Mouse (Mus musculus): ENCODE measurements around the gene Cmtm3. TPM values are rescaled to one million over a fixed set of nuclear protein-coding genes. Genes with fewer than 3 reads are reported as not detected.

Gene Cmtm3
- polyA plus RNA-seq, 1 experiment from 2014 or later, result 84.6 TPM

GRCm38 (mm10) chr8:104339983-104340232 is 698 bp downstream of the Cmtm3 start:
- DNase-seq (ENCODE audit: low spot score), result no peak
- no peak overlapping the region for H3K27ac ChIP-seq (ENCODE audit: low read depth, low read length)
- peaks cover 3% of the 10 kb centered on the region; the same call in 1 of the 2 replicates for H3K4me1 ChIP-seq (ENCODE audit: control insufficient read depth, insufficient read depth, low read length)
- 0 out of 2 replicates have a peak, but pooled peaks have one; percentile 9 for ATAC-seq (ENCODE audit: insufficient read depth, low FRiP score, low TSS enrichment)
- peak overlapping the region; percentile 55 for H3K4me3 ChIP-seq (ENCODE audit: low read depth, low read length)
- H3K9me3 ChIP-seq (ENCODE audit: control insufficient read depth, low read length), result no peaks in the 10 kb centered on the region
- peak overlapping the region; percentile 73 for H3K4me2 ChIP-seq (ENCODE audit: low read depth)
- H3K27me3 ChIP-seq (ENCODE audit: control insufficient read depth, insufficient read depth, low read length), result no peaks in the 10 kb centered on the region
- peak overlapping the region; percentile 74 for H3K9ac ChIP-seq (ENCODE audit: low read length)
- 0% methylated on average over 6 of the region's 6 CpGs for WGBS
- no peaks in the 10 kb centered on the region for H3K36me3 ChIP-seq (ENCODE audit: control insufficient read depth, insufficient read depth, low read length)

- Histone ChIP-seq H3K4me3 (ENCODE audit: low read depth, low read length) (peak overlapping the region; percentile 55), H3K9me3 (ENCODE audit: control insufficient read depth, low read length) (no peaks in the 10 kb centered on the region), H3K27ac (ENCODE audit: low read depth, low read length) (0 out of 2 replicates have a peak overlapping the region, but pooled peaks have one; percentile 1), H3K9ac (ENCODE audit: low read length) (peak overlapping the region; percentile 74), H3K27me3 (ENCODE audit: control insufficient read depth, insufficient read depth, low read length) (no peaks in the 10 kb centered on the region), H3K4me2 (ENCODE audit: low read depth) (peak overlapping the region; percentile 73), H3K4me1 (ENCODE audit: control insufficient read depth, insufficient read depth, low read length) (peaks cover 3% of the 10 kb centered on the region; the same call in 1 of the 2 replicates), H3K36me3 (ENCODE audit: control insufficient read depth, insufficient read depth, low read length) (no peaks in the 10 kb centered on the region)
- peak; percentile 68 for ATAC-seq (ENCODE audit: insufficient read depth, low FRiP score, low TSS enrichment)
- peak; percentile 84 for DNase-seq (ENCODE audit: low spot score)
- 0% methylated on average over 47 of the region's 54 CpGs for WGBS
Measured at GRCm38 (mm10) chr8:104340233-104341105, 1.3 kb downstream of the Cmtm3 start.

- peak overlapping the region; percentile 55 for H3K4me3 ChIP-seq (ENCODE audit: low read depth, low read length)
- peaks cover 3% of the 10 kb centered on the region; the same call in 1 of the 2 replicates for H3K4me1 ChIP-seq (ENCODE audit: control insufficient read depth, insufficient read depth, low read length)
- 0 out of 2 replicates have a peak overlapping the region, but pooled peaks have one; percentile 1 for H3K27ac ChIP-seq (ENCODE audit: low read depth, low read length)
- no peaks in the 10 kb centered on the region for H3K9me3 ChIP-seq (ENCODE audit: control insufficient read depth, low read length)
- ATAC-seq (ENCODE audit: insufficient read depth, low FRiP score, low TSS enrichment) (peak; percentile 62), DNase-seq (ENCODE audit: low spot score) (peak; percentile 72)
- H3K4me2 ChIP-seq (ENCODE audit: low read depth), result peak overlapping the region; percentile 73
- no peaks in the 10 kb centered on the region for H3K27me3 ChIP-seq (ENCODE audit: control insufficient read depth, insufficient read depth, low read length)
- peak overlapping the region; percentile 74 for H3K9ac ChIP-seq (ENCODE audit: low read length)
- under 1% methylated on average over 24 of the region's 24 CpGs for WGBS
- no peaks in the 10 kb centered on the region for H3K36me3 ChIP-seq (ENCODE audit: control insufficient read depth, insufficient read depth, low read length)
Measured at GRCm38 (mm10) chr8:104341106-104341561, 1.9 kb downstream of the Cmtm3 start.

GRCm38 (mm10) chr8:104341678-104342077 is 2.5 kb downstream of the Cmtm3 start:
- no peaks in the 10 kb centered on the region for H3K27me3 ChIP-seq (ENCODE audit: control insufficient read depth, insufficient read depth, low read length)
- no peak for ATAC-seq (ENCODE audit: insufficient read depth, low FRiP score, low TSS enrichment)
- no peak overlapping the region for H3K27ac ChIP-seq (ENCODE audit: low read depth, low read length)
- 49% methylated on average over 6 of the region's 6 CpGs for WGBS
- H3K36me3 ChIP-seq (ENCODE audit: control insufficient read depth, insufficient read depth, low read length), result no peaks in the 10 kb centered on the region
- H3K4me2 ChIP-seq (ENCODE audit: low read depth), result peak overlapping the region; percentile 73
- DNase-seq (ENCODE audit: low spot score), result no peak
- H3K4me3 ChIP-seq (ENCODE audit: low read depth, low read length), result peak overlapping the region; percentile 55
- peaks cover 3% of the 10 kb centered on the region; the same call in 1 of the 2 replicates for H3K4me1 ChIP-seq (ENCODE audit: control insufficient read depth, insufficient read depth, low read length)
- peak overlapping the region; percentile 3; the same call in 1 of the 2 replicates for H3K9ac ChIP-seq (ENCODE audit: low read length)
- H3K9me3 ChIP-seq (ENCODE audit: control insufficient read depth, low read length), result no peaks in the 10 kb centered on the region

GRCm38 (mm10) chr8:104342426-104342825 is 3.2 kb downstream of the Cmtm3 start:
- no peak overlapping the region for H3K9ac ChIP-seq (ENCODE audit: low read length)
- H3K36me3 ChIP-seq (ENCODE audit: control insufficient read depth, insufficient read depth, low read length), result no peaks in the 10 kb centered on the region
- no peak overlapping the region for H3K27ac ChIP-seq (ENCODE audit: low read depth, low read length)
- no peaks in the 10 kb centered on the region for H3K9me3 ChIP-seq (ENCODE audit: control insufficient read depth, low read length)
- no peak overlapping the region for H3K4me3 ChIP-seq (ENCODE audit: low read depth, low read length)
- WGBS, result 78% methylated on average over 5 of the region's 5 CpGs
- no peak for ATAC-seq (ENCODE audit: insufficient read depth, low FRiP score, low TSS enrichment)
- no peak for DNase-seq (ENCODE audit: low spot score)
- H3K4me1 ChIP-seq (ENCODE audit: control insufficient read depth, insufficient read depth, low read length), result peaks cover 3% of the 10 kb centered on the region; the same call in 1 of the 2 replicates
- H3K4me2 ChIP-seq (ENCODE audit: low read depth), result no peak overlapping the region
- no peaks in the 10 kb centered on the region for H3K27me3 ChIP-seq (ENCODE audit: control insufficient read depth, insufficient read depth, low read length)

GRCm38 (mm10) chr8:104343957-104344356 is 4.7 kb downstream of the Cmtm3 start:
- 11% methylated on average over 7 of the region's 7 CpGs for WGBS
- H3K4me1 ChIP-seq (ENCODE audit: control insufficient read depth, insufficient read depth, low read length), result peaks cover 3% of the 10 kb centered on the region; the same call in 1 of the 2 replicates
- H3K9me3 ChIP-seq (ENCODE audit: control insufficient read depth, low read length), result no peaks in the 10 kb centered on the region
- H3K27ac ChIP-seq (ENCODE audit: low read depth, low read length), result no peak overlapping the region
- no peaks in the 10 kb centered on the region for H3K36me3 ChIP-seq (ENCODE audit: control insufficient read depth, insufficient read depth, low read length)
- no peaks in the 10 kb centered on the region for H3K27me3 ChIP-seq (ENCODE audit: control insufficient read depth, insufficient read depth, low read length)
- DNase-seq (ENCODE audit: low spot score) (peak; percentile 88), ATAC-seq (ENCODE audit: insufficient read depth, low FRiP score, low TSS enrichment) (peak; percentile 43)
- no peak overlapping the region for H3K4me3 ChIP-seq (ENCODE audit: low read depth, low read length)
- no peak overlapping the region for H3K9ac ChIP-seq (ENCODE audit: low read length)
- H3K4me2 ChIP-seq (ENCODE audit: low read depth), result no peak overlapping the region

GRCm38 (mm10) chr8:104344622-104345021 is 5.4 kb downstream of the Cmtm3 start:
- Histone ChIP-seq H3K4me3 (ENCODE audit: low read depth, low read length) (no peak overlapping the region), H3K9ac (ENCODE audit: low read length) (no peak overlapping the region), H3K4me1 (ENCODE audit: control insufficient read depth, insufficient read depth, low read length) (peaks cover 3% of the 10 kb centered on the region; the same call in 1 of the 2 replicates), H3K36me3 (ENCODE audit: control insufficient read depth, insufficient read depth, low read length) (no peaks in the 10 kb centered on the region), H3K9me3 (ENCODE audit: control insufficient read depth, low read length) (no peaks in the 10 kb centered on the region), H3K27me3 (ENCODE audit: control insufficient read depth, insufficient read depth, low read length) (no peaks in the 10 kb centered on the region), H3K27ac (ENCODE audit: low read depth, low read length) (no peak overlapping the region), H3K4me2 (ENCODE audit: low read depth) (no peak overlapping the region)
- DNase-seq (ENCODE audit: low spot score) (no peak), ATAC-seq (ENCODE audit: insufficient read depth, low FRiP score, low TSS enrichment) (no peak)
- WGBS, result 91% methylated on average over 5 of the region's 5 CpGs

- no peak overlapping the region for H3K27ac ChIP-seq (ENCODE audit: low read depth, low read length)
- H3K4me2 ChIP-seq (ENCODE audit: low read depth), result no peak overlapping the region
- ATAC-seq (ENCODE audit: insufficient read depth, low FRiP score, low TSS enrichment) (no peak), DNase-seq (ENCODE audit: low spot score) (no peak)
- 69% methylated on average over 12 of the region's 12 CpGs for WGBS
- no peak overlapping the region for H3K9ac ChIP-seq (ENCODE audit: low read length)
- no peak overlapping the region for H3K4me3 ChIP-seq (ENCODE audit: low read depth, low read length)
- peaks cover 1% of the 10 kb centered on the region; the same call in 1 of the 2 replicates for H3K4me1 ChIP-seq (ENCODE audit: control insufficient read depth, insufficient read depth, low read length)
- no peaks in the 10 kb centered on the region for H3K9me3 ChIP-seq (ENCODE audit: control insufficient read depth, low read length)
- no peaks in the 10 kb centered on the region for H3K27me3 ChIP-seq (ENCODE audit: control insufficient read depth, insufficient read depth, low read length)
- H3K36me3 ChIP-seq (ENCODE audit: control insufficient read depth, insufficient read depth, low read length), result no peaks in the 10 kb centered on the region
Measured at GRCm38 (mm10) chr8:104346706-104347105, 7.5 kb downstream of the Cmtm3 start.

GRCm38 (mm10) chr8:104348971-104349370 is 9.8 kb downstream of the Cmtm3 start:
- WGBS, result 91% methylated on average over 5 of the region's 5 CpGs
- H3K4me3 ChIP-seq (ENCODE audit: low read depth, low read length), result no peak overlapping the region
- H3K36me3 ChIP-seq (ENCODE audit: control insufficient read depth, insufficient read depth, low read length), result no peaks in the 10 kb centered on the region
- H3K27me3 ChIP-seq (ENCODE audit: control insufficient read depth, insufficient read depth, low read length), result no peaks in the 10 kb centered on the region
- no peaks in the 10 kb centered on the region for H3K9me3 ChIP-seq (ENCODE audit: control insufficient read depth, low read length)
- ATAC-seq (ENCODE audit: insufficient read depth, low FRiP score, low TSS enrichment), result no peak
- H3K4me1 ChIP-seq (ENCODE audit: control insufficient read depth, insufficient read depth, low read length), result no peaks in the 10 kb centered on the region
- H3K27ac ChIP-seq (ENCODE audit: low read depth, low read length), result no peak overlapping the region
- H3K4me2 ChIP-seq (ENCODE audit: low read depth), result no peak overlapping the region
- no peak overlapping the region for H3K9ac ChIP-seq (ENCODE audit: low read length)
- DNase-seq (ENCODE audit: low spot score), result no peak
